Mouse (Mus musculus) ES-Bruce4 (cell line): Measurements from ENCODE around the gene Tas2r135.

Experiments
- CTCF ChIP-seq: IDR thresholded peaks from one replicate; pipeline ENCODE4 v1.8.1; 2011; ENCODE audit warnings: low read depth, low read length
- POLR2A ChIP-seq: IDR thresholded peaks from one replicate; pipeline ENCODE4 v1.8.1; 2011; ENCODE audit warnings: low read length; ENCODE audit not compliant: insufficient read depth

- TF ChIP-seq CTCF: no peak
- TF ChIP-seq POLR2A: no peak
These were observed at the start of gene Tas2r135 for GRCm38 (mm10) chr6:42405134-42405533.
